Mouse (Mus musculus) liver, embryonic 11.5 days (tissue): ENCODE data around the gene E430018J23Rik. TPM values are rescaled to one million over a fixed set of nuclear protein-coding genes. Genes with fewer than 3 reads are reported as not detected.

Source experiments
- ATAC-seq: fragments of 200-750 bp; cut with Nextera tagmentation; replicated peaks from 2 replicates; pipeline ENCODE4 v1.8.0; 2017; ENCODE audit warnings: moderate number of reproducible peaks, mild to moderate bottlenecking, moderate TSS enrichment, moderate library complexity; ENCODE audit not compliant: low FRiP score
- DNase-seq: peaks from one replicate; pipeline ENCODE4 v3.0.0-alpha.2; 2017; ENCODE audit warnings: low spot score
- H3K27ac ChIP-seq: fragments of 300-500 bp; sonication (generic); 2 replicates; pipeline ENCODE4 v1.5.1; 2014; ENCODE audit warnings: mild to moderate bottlenecking, low read depth, low read length, control low read depth
- H3K27me3 ChIP-seq: fragments of 300-500 bp; sonication (generic); replicated peaks from 2 replicates; pipeline ENCODE4 v1.6.1; 2014; ENCODE audit warnings: low read length, mixed read lengths; ENCODE audit not compliant: control insufficient read depth, insufficient read depth
- H3K36me3 ChIP-seq: fragments of 300-500 bp; sonication (generic); 2 replicates; pipeline ENCODE4 v1.6.1; 2014; ENCODE audit warnings: mild to moderate bottlenecking, low read length, moderate library complexity, mixed read lengths; ENCODE audit not compliant: control insufficient read depth, insufficient read depth
- H3K4me1 ChIP-seq: fragments of 300-500 bp; sonication (generic); replicated peaks from 2 replicates; pipeline ENCODE4 v1.6.1; 2014; ENCODE audit warnings: low read length, mixed read lengths; ENCODE audit not compliant: control insufficient read depth, insufficient read depth
- H3K4me2 ChIP-seq: fragments of 300-500 bp; sonication (generic); 2 replicates; pipeline ENCODE4 v1.6.1; 2014; ENCODE audit warnings: mild to moderate bottlenecking, control low read depth, moderate library complexity
- H3K4me3 ChIP-seq: fragments of 300-500 bp; sonication (generic); 2 replicates; pipeline ENCODE4 v1.5.1; 2014; ENCODE audit warnings: low read depth, low read length, control low read depth
- H3K9ac ChIP-seq: fragments of 300-500 bp; sonication (generic); 2 replicates; pipeline ENCODE4 v1.6.1; 2014; ENCODE audit warnings: low read depth, low read length, control low read depth
- H3K9me3 ChIP-seq: fragments of 300-500 bp; sonication (generic); 2 replicates; pipeline ENCODE4 v1.6.1; 2016; ENCODE audit warnings: low read length, inconsistent platforms, mixed read lengths; ENCODE audit not compliant: control insufficient read depth
- WGBS: fragments of 180-500 bp; shearing (Covaris S2); extraction: QIAGEN DNeasy Blood & Tissue Kit; methylation state at CpG from one replicate; pipeline ENCODE4 v1.1.7; 2014; 5-methylcytosine and 5-hydroxymethylcytosine counted together
- polyA plus RNA-seq: library from polyadenylated mRNA; unstranded; fragments of >200 nt; fragmentation: Nextera tagmentation; extraction: Ambion mirVana; gene quantifications from 2 replicates; pipeline ENCODE4 v1.2.1, GENCODE M21; 2014

E430018J23Rik gene
- polyA plus RNA-seq, 1 experiment from 2014 or later: 4.2 TPM

DNA sequence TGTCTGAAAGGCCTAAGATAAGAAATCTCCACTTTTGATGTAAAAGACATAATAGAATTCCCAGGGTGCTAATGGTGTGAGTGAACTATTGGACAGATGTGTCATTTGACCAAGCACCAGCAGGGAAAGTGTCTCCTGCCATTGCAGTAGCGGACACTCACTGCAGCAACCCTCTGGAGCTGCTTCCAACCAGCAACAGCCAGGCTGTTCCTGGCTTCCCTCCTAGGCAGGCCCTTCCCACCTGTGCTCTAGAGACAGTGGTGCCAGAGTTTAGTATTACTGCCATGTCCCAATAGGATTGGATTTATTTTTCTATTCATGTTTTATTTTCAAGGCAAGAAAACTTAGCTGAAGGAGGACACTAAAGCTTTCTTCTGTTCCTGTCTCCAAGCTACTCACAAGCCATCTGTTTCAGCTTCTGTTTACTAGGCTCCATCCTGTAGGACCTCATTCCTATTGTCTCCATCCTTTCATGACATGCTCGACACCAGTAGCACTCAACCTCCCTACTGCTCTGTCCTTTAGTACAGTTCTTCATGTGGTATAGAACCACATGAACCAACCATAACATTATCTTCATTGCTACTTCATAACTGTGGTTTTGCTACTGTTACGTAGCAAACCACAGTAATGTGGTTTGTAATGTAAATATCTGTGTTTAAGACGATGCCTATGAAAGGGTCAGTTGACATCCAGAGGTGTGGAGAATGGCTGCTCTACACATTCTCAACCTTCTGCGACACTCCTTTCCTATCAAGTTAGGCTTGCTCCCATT is 42.0 kb downstream of the E430018J23Rik start:
- 76% methylated on average over 5 of the region's 5 CpGs for WGBS
- Histone ChIP-seq H3K9ac (no peak overlapping the region), H3K36me3 (no peaks in the 10 kb centered on the region), H3K4me2 (no peak overlapping the region), H3K9me3 (no peaks in the 10 kb centered on the region), H3K27me3 (no peaks in the 10 kb centered on the region), H3K27ac (no peak overlapping the region), H3K4me1 (peaks cover 6% of the 10 kb centered on the region), H3K4me3 (no peak overlapping the region)
- DNase-seq (no peak), ATAC-seq (no peak)

DNA sequence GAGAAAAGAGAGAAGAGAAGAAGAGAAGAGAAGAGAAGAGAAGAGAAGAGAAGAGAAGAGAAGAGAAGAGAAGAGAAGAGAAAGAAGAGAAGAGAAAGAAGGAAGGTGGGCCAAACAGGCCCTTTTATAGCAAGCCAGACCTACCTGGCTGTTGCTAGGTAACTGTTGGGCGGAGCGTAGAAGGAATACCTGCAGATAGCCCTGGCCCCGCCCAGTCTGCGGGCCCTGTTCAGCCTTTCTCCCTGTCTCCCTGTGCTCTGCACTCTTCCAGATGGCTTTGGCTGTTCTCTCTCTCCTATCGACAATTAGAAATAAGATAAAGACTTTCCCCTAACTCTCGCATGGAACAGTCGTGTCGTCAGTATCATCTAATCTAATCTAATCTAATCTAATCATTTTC is 46.8 kb downstream of the E430018J23Rik start:
- peaks cover 6% of the 10 kb centered on the region for H3K36me3 ChIP-seq
- H3K27me3 ChIP-seq: no peaks in the 10 kb centered on the region
- peak overlapping the region; percentile 90 for H3K4me3 ChIP-seq
- no peak overlapping the region; the same call in 1 of the 2 replicates for H3K27ac ChIP-seq
- H3K9me3 ChIP-seq: no peaks in the 10 kb centered on the region
- DNase-seq: no peak
- peaks cover 23% of the 10 kb centered on the region for H3K4me1 ChIP-seq
- 17% methylated on average over 8 of the region's 8 CpGs for WGBS
- no peak for ATAC-seq
- peak overlapping the region; percentile 86 for H3K9ac ChIP-seq
- H3K4me2 ChIP-seq: peak overlapping the region; percentile 70

DNA sequence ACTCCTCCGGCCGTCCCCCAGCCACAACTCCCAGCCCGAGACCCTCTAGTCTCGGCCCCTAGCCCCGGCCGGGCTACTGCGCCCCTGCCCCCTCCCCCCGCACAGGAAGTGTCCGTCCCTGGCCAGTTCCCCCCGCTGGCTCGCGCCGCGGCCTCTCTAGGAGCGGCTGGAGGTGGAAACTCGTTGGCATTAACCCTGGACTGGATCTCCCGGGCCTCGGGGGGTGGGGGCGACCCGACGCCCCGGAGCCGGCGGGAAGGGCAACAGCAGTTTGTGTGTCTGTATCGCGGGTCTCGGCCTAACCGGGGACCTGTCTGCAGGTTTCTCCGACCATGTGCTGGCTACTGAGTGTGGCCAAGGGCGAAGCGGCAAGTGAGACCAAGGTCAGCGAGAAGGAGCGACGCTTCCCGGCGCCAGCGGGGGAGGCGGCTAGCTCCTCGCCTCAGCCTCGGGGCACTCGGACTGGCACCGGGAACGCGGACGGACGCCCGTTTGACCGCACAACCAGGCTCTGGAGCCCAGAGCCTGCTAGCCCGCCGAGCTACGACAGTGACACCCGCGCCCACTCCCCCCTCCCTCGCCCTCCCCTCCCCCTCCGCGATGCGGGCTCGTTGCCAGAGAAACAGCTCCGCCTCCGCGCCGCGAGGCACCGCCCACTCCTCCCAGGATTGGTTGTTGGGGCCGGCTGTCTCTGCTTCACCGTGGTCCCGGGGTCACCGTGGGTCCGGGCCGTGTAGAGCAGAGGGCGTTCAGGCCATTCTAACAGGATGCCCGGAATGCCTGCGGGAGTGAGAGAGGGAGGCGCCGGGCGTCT is 47.7 kb downstream of the E430018J23Rik start, which contains the start of gene Zfp768:
TSS of gene Zfp768 (minus strand) at position 78 of the 814 bp plus-strand sequence.
- peak; percentile 94 for DNase-seq
- under 1% methylated on average over 75 of the region's 76 CpGs for WGBS
- H3K4me1 ChIP-seq: peaks cover 23% of the 10 kb centered on the region
- H3K9me3 ChIP-seq: no peaks in the 10 kb centered on the region
- H3K9ac ChIP-seq: peak within 1 kb of the TSS; percentile 86
- peak within 1 kb of the TSS; percentile 70 for H3K4me2 ChIP-seq
- H3K27me3 ChIP-seq: no peaks in the 10 kb centered on the region
- peak within 1 kb of the TSS; percentile 81 for H3K27ac ChIP-seq
- peaks cover 6% of the 10 kb centered on the region for H3K36me3 ChIP-seq
- peak; percentile 88 for ATAC-seq
- H3K4me3 ChIP-seq: peak within 1 kb of the TSS; percentile 90

DNA sequence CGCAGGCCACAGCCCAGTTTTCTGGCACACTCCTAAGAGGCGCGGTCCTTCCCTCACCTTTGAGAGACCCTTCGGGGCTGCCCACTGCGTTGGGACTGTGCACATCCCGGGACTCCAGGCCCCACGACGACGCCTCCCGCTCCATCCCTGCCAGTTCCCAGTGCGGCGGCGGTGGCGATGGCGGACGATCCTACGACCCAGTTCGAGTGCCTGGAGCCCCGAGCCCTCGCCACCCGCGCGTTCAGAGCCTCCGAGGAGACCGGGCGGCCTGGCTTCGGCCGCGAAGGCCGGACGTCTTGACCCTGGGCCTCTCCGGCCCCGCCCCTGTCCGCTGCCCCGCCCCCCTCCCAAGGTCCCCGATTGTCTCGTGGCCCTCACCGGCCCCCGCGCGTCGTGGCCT is 48.3 kb downstream of the E430018J23Rik start:
- peak; percentile 44 for ATAC-seq
- Histone ChIP-seq H3K36me3 (peaks cover 6% of the 10 kb centered on the region), H3K27me3 (no peaks in the 10 kb centered on the region), H3K4me3 (peak overlapping the region; percentile 90), H3K27ac (peak overlapping the region; percentile 81), H3K9me3 (no peaks in the 10 kb centered on the region), H3K4me2 (peak overlapping the region; percentile 70), H3K4me1 (peaks cover 23% of the 10 kb centered on the region), H3K9ac (peak overlapping the region; percentile 86)
- no peak for DNase-seq
- under 1% methylated on average over 40 of the region's 42 CpGs for WGBS

DNA sequence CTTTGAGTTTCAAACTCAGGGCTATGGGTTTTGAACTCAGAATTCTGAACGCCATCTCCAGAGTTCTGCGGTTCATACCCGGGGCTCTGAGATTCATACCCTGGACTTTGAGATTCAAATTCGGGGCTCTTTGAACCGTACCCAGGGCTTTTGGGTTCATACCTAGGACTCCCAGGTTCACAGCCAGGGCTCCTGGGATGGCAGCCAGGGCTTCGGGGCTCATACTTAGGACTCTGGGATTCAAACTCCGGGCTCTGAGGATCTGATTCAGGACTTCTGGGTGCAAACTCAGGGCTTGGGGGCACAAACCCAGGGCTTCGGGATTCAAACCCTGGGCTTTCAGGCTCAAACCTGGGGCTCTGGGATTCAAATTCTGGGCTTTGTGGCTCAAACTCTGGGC is 49.1 kb downstream of the E430018J23Rik start:
- peak overlapping the region; percentile 70 for H3K4me2 ChIP-seq
- H3K9ac ChIP-seq: peak overlapping the region; percentile 86
- peak overlapping the region; percentile 90 for H3K4me3 ChIP-seq
- H3K27ac ChIP-seq: no peak overlapping the region
- H3K9me3 ChIP-seq: no peaks in the 10 kb centered on the region
- no peaks in the 10 kb centered on the region for H3K27me3 ChIP-seq
- no peak for ATAC-seq
- WGBS: 90% methylated on average over 8 of the region's 8 CpGs
- DNase-seq: no peak
- peaks cover 23% of the 10 kb centered on the region for H3K4me1 ChIP-seq
- peaks cover 6% of the 10 kb centered on the region for H3K36me3 ChIP-seq

DNA sequence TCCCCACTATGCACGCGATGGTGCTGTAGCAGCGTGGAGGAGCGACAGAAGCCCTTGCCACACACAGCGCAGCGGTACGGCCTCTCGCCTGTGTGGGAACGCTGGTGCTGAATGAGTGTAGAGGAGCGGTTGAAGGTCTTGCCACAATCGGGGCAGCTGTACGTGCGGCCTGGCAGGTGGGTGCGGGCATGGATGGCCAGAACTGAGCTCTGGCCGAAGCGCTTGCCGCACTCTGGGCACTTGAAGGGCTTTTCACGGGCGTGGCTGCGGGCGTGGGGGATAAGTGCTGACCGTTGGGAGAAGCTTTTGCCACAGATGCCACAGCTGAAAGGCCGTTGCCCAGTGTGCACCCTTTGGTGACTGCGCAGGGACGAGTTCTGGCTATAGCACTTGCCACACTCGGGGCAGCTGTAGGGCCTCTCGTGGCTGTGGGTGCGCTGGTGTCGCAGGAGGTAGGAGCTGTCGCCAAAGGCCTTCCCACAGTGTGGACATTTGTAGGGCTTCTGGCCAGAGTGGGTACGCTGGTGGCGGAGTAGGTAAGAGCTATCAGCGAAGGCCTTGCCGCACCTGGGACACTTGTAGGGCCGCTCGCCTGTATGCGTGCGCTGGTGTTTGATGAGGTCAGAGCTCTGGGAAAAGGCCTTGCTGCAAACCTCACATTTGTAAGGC is 49.9 kb downstream of the E430018J23Rik start:
- Histone ChIP-seq H3K36me3 (peaks cover 6% of the 10 kb centered on the region), H3K27ac (0 out of 2 replicates have a peak overlapping the region, but pooled peaks have one; percentile 19), H3K27me3 (no peaks in the 10 kb centered on the region), H3K9ac (no peak overlapping the region), H3K9me3 (no peaks in the 10 kb centered on the region), H3K4me3 (peak overlapping the region; percentile 10; the same call in 1 of the 2 replicates), H3K4me1 (peaks cover 23% of the 10 kb centered on the region), H3K4me2 (no peak overlapping the region)
- WGBS: 90% methylated on average over 38 of the region's 38 CpGs
- DNase-seq: no peak
- ATAC-seq: no peak

DNA sequence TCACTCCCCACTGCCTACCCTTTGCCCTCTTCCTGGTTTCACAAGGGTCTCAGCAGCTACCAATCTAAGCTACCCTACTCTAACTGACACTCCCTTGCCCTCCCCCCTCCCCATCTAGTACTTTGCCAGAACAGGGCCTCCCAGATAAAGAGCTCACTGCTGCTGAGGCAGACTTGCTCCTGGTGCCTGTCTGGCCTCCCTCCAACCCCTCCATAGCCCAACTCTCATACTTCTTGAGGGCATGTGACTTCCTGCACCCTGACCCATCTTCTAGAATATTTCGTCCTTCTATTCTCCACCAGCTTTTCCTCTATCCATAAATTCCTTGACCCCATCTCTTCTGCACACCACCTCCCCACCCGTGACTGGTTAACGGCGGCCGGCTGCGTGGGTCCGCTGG is 50.5 kb downstream of the E430018J23Rik start:
- Histone ChIP-seq H3K27me3 (no peaks in the 10 kb centered on the region), H3K36me3 (peaks cover 6% of the 10 kb centered on the region), H3K4me1 (peaks cover 23% of the 10 kb centered on the region), H3K27ac (0 out of 2 replicates have a peak overlapping the region, but pooled peaks have one; percentile 19), H3K9ac (no peak overlapping the region), H3K4me2 (no peak overlapping the region), H3K9me3 (no peaks in the 10 kb centered on the region), H3K4me3 (no peak overlapping the region)
- WGBS: 91% methylated on average over 7 of the region's 7 CpGs
- DNase-seq (no peak), ATAC-seq (no peak)

DNA sequence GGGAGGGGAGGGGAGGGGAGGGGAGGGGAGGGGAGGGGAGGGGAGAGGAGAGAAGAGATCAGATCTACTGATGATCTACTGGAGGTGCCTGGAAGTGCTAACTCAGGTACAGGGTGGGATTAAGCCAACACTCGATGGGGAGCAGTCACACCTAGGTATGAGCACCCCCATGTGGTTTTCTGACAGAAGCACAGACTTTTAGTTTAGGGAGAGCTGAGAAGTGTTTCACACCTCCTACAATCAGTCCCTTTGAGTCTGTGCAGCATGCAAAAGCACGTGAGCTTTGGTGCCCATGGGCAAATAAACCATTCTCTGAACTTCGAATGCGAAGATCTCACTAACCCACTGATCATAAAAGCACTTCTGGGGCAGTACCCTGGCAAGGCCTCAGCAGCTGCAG is 51.1 kb downstream of the E430018J23Rik start:
- no peaks in the 10 kb centered on the region for H3K27me3 ChIP-seq
- no peak overlapping the region for H3K4me3 ChIP-seq
- DNase-seq (no peak), ATAC-seq (no peak)
- H3K36me3 ChIP-seq: peaks cover 6% of the 10 kb centered on the region
- no peak overlapping the region for H3K9ac ChIP-seq
- 58% methylated on average over 4 of the region's 4 CpGs for WGBS
- peaks cover 23% of the 10 kb centered on the region for H3K4me1 ChIP-seq
- no peak overlapping the region for H3K4me2 ChIP-seq
- no peaks in the 10 kb centered on the region for H3K9me3 ChIP-seq
- no peak overlapping the region for H3K27ac ChIP-seq
